Mouse (Mus musculus): Measurements from ENCODE around the gene Sfxn4. TPM values are rescaled to one million over a fixed set of nuclear protein-coding genes. Genes with fewer than 3 reads are reported as not detected.

Gene Sfxn4
- total and polyA plus RNA-seq, 2 experiments from 2014 or later: 7.8 to 9.0 TPM

- no peak overlapping the region for H3K27ac ChIP-seq (ENCODE audit: low read depth, low read length)
- H3K4me3 ChIP-seq (ENCODE audit: low read depth, low read length): no peak overlapping the region
- no peaks in the 10 kb centered on the region for H3K27me3 ChIP-seq (ENCODE audit: insufficient read depth, low read length)
- H3K9me3 ChIP-seq (ENCODE audit: low read length): no peaks in the 10 kb centered on the region
- WGBS: 93% methylated on average over 2 of the region's 2 CpGs
- no peak for ATAC-seq (ENCODE audit: low FRiP score)
- TF ChIP-seq CTCF (IDR thresholded peaks at IDR 0.05): no peak
- no peaks in the 10 kb centered on the region for H3K4me1 ChIP-seq (ENCODE audit: insufficient read depth, low read length)
- no peak overlapping the region for H3K9ac ChIP-seq (replicated peaks; ENCODE audit: low read length, poor library complexity, severe bottlenecking)
- DNase-seq (ENCODE audit: low spot score): no peak
- no peak overlapping the region for H3K4me2 ChIP-seq (ENCODE audit: low read depth, low read length, poor library complexity, severe bottlenecking)
- no peaks in the 10 kb centered on the region for H3K36me3 ChIP-seq (ENCODE audit: insufficient read depth, low read length)
These were observed 63.9 kb downstream of the Sfxn4 start for GRCm38 (mm10) chr19:60797415-60797814.

- no peak for TF ChIP-seq CTCF (IDR thresholded peaks at IDR 0.05)
- Histone ChIP-seq H3K36me3 (ENCODE audit: insufficient read depth, low read length) (no peaks in the 10 kb centered on the region), H3K9me3 (ENCODE audit: low read length) (no peaks in the 10 kb centered on the region), H3K4me2 (ENCODE audit: low read depth, low read length, poor library complexity, severe bottlenecking) (no peak overlapping the region), H3K27ac (ENCODE audit: low read depth, low read length) (no peak overlapping the region), H3K4me3 (ENCODE audit: low read depth, low read length) (no peak overlapping the region), H3K27me3 (ENCODE audit: insufficient read depth, low read length) (no peaks in the 10 kb centered on the region), H3K9ac (replicated peaks; ENCODE audit: low read length, poor library complexity, severe bottlenecking) (no peak overlapping the region), H3K4me1 (ENCODE audit: insufficient read depth, low read length) (no peaks in the 10 kb centered on the region)
- 68% methylated on average over 2 of the region's 2 CpGs for WGBS
- ATAC-seq (ENCODE audit: low FRiP score) (no peak), DNase-seq (ENCODE audit: low spot score) (no peak)
These were observed 66.0 kb downstream of the Sfxn4 start for GRCm38 (mm10) chr19:60795244-60795643.

- Histone ChIP-seq H3K27me3 (ENCODE audit: insufficient read depth, low read length) (no peaks in the 10 kb centered on the region), H3K9ac (replicated peaks; ENCODE audit: low read length, poor library complexity, severe bottlenecking) (no peak overlapping the region), H3K9me3 (ENCODE audit: low read length) (no peaks in the 10 kb centered on the region), H3K4me1 (ENCODE audit: insufficient read depth, low read length) (peaks cover 3% of the 10 kb centered on the region; the same call in 1 of the 2 replicates), H3K4me3 (ENCODE audit: low read depth, low read length) (no peak overlapping the region), H3K4me2 (ENCODE audit: low read depth, low read length, poor library complexity, severe bottlenecking) (no peak overlapping the region), H3K36me3 (ENCODE audit: insufficient read depth, low read length) (no peaks in the 10 kb centered on the region), H3K27ac (ENCODE audit: low read depth, low read length) (no peak overlapping the region)
- DNase-seq (ENCODE audit: low spot score): no peak
- TF ChIP-seq CTCF (IDR thresholded peaks at IDR 0.05): no peak
- no peak for ATAC-seq (ENCODE audit: low FRiP score)
- 88% methylated on average over 2 of the region's 2 CpGs for WGBS
These were observed 68.0 kb downstream of the Sfxn4 start for GRCm38 (mm10) chr19:60793170-60793707.

- peaks cover 3% of the 10 kb centered on the region; the same call in 1 of the 2 replicates for H3K4me1 ChIP-seq (ENCODE audit: insufficient read depth, low read length)
- H3K4me3 ChIP-seq (ENCODE audit: low read depth, low read length): peak overlapping the region; percentile 97
- peak overlapping the region; percentile 73 for H3K4me2 ChIP-seq (ENCODE audit: low read depth, low read length, poor library complexity, severe bottlenecking)
- ATAC-seq (ENCODE audit: low FRiP score) (no peak), DNase-seq (ENCODE audit: low spot score) (no peak)
- TF ChIP-seq CTCF (IDR thresholded peaks at IDR 0.05): no peak
- 10% methylated on average over 9 of the region's 9 CpGs for WGBS
- H3K27me3 ChIP-seq (ENCODE audit: insufficient read depth, low read length): no peaks in the 10 kb centered on the region
- peak overlapping the region; percentile 98 for H3K27ac ChIP-seq (ENCODE audit: low read depth, low read length)
- peak overlapping the region; percentile 100 for H3K9ac ChIP-seq (replicated peaks; ENCODE audit: low read length, poor library complexity, severe bottlenecking)
- no peaks in the 10 kb centered on the region for H3K9me3 ChIP-seq (ENCODE audit: low read length)
- no peaks in the 10 kb centered on the region for H3K36me3 ChIP-seq (ENCODE audit: insufficient read depth, low read length)
These were observed 70.1 kb downstream of the Sfxn4 start for GRCm38 (mm10) chr19:60791164-60791563.

GRCm38 (mm10) chr19:60790551-60791161, 70.6 kb downstream of the Sfxn4 start, which contains the start of gene Eif3a:
Gene Eif3a (minus strand): TSS chr19:60790658.
- Histone ChIP-seq H3K9me3 (ENCODE audit: low read length) (no peaks in the 10 kb centered on the region), H3K27ac (ENCODE audit: low read depth, low read length) (peak within 1 kb of the TSS; percentile 98), H3K4me2 (ENCODE audit: low read depth, low read length, poor library complexity, severe bottlenecking) (peak within 1 kb of the TSS; percentile 73), H3K4me3 (ENCODE audit: low read depth, low read length) (peak within 1 kb of the TSS; percentile 97), H3K4me1 (ENCODE audit: insufficient read depth, low read length) (peaks cover 3% of the 10 kb centered on the region; the same call in 1 of the 2 replicates), H3K27me3 (ENCODE audit: insufficient read depth, low read length) (no peaks in the 10 kb centered on the region), H3K9ac (replicated peaks; ENCODE audit: low read length, poor library complexity, severe bottlenecking) (peak within 1 kb of the TSS; percentile 100), H3K36me3 (ENCODE audit: insufficient read depth, low read length) (no peaks in the 10 kb centered on the region)
- WGBS: under 1% methylated on average over 51 of the region's 57 CpGs
- peak; percentile 96 for ATAC-seq (ENCODE audit: low FRiP score)
- peak; percentile 36 for TF ChIP-seq CTCF (IDR thresholded peaks at IDR 0.05)
- DNase-seq (ENCODE audit: low spot score): peak; percentile 97

GRCm38 (mm10) chr19:60789919-60790506, 71.3 kb downstream of the Sfxn4 start:
- under 1% methylated on average over 47 of the region's 60 CpGs for WGBS
- peaks cover 3% of the 10 kb centered on the region; the same call in 1 of the 2 replicates for H3K4me1 ChIP-seq (ENCODE audit: insufficient read depth, low read length)
- no peaks in the 10 kb centered on the region for H3K9me3 ChIP-seq (ENCODE audit: low read length)
- H3K36me3 ChIP-seq (ENCODE audit: insufficient read depth, low read length): no peaks in the 10 kb centered on the region
- peak overlapping the region; percentile 100 for H3K9ac ChIP-seq (replicated peaks; ENCODE audit: low read length, poor library complexity, severe bottlenecking)
- H3K4me2 ChIP-seq (ENCODE audit: low read depth, low read length, poor library complexity, severe bottlenecking): peak overlapping the region; percentile 73
- H3K4me3 ChIP-seq (ENCODE audit: low read depth, low read length): peak overlapping the region; percentile 97
- peak; percentile 74 for ATAC-seq (ENCODE audit: low FRiP score)
- H3K27me3 ChIP-seq (ENCODE audit: insufficient read depth, low read length): no peaks in the 10 kb centered on the region
- DNase-seq (ENCODE audit: low spot score): peak; percentile 42
- peak overlapping the region; percentile 98 for H3K27ac ChIP-seq (ENCODE audit: low read depth, low read length)
- TF ChIP-seq CTCF (IDR thresholded peaks at IDR 0.05): no peak

Data from midbrain, postnatal 0 days (tissue).